Mouse (Mus musculus): ENCODE measurements around the gene Tmem131. TPM values are rescaled to one million over a fixed set of nuclear protein-coding genes. Genes with fewer than 3 reads are reported as not detected.
"Not testable (repeated sequence)": the region's sequence is repeated elsewhere in the genome, so short reads cannot be mapped to it uniquely, and the experiment has no call there.

The Tmem131 gene
- polyA plus RNA-seq, 1 experiment from 2014 or later = 11.1 TPM

DNA sequence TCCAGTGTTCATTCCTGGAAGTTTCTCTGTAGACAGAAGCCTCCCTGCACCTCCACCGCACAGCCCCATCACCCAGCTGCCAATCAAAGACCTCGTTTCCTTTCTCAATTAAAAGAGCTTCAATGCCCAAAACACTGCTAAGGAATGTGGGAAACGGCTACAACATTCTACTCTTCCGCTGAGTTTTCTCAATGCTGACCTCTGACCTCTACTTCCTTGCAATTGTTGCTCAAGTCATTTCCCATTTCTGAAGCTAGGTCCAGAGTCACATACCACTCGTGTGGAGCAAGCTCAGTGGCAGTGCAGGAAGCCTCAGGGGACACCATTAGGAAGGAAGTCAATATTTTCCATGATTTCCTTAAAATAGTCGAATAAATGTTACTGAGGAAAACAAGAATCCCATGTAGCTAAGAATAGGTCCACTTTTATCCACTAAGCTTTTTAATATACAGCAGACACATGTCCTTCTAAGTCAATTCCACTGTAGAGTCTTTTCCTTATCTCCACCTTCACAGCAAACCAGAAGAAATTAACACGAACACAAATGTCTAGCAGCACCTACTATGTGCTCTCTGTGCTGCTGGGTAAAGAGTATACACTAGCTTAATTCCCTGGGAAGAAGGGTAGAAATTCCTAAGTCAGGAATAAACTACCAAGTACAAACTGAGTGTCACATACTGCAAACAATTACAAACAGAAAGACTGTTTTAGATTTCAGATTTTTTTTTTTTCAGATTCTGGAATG is 28.8 kb downstream of the Tmem131 start:
- no peaks in the 10 kb centered on the region for H3K27me3 ChIP-seq (ENCODE audit: control insufficient read depth, insufficient read depth, low read depth, low read length)
- 28% methylated on average over 7 of the region's 7 CpGs for WGBS
- H3K4me2 ChIP-seq (ENCODE audit: low read depth, low read length) = no peak overlapping the region
- no peaks in the 10 kb centered on the region for H3K9me3 ChIP-seq (ENCODE audit: control insufficient read depth, low read length)
- H3K9ac ChIP-seq (ENCODE audit: low read length) = no peak overlapping the region
- peak; percentile 85 for ATAC-seq (ENCODE audit: low read depth)
- peaks cover 10% of the 10 kb centered on the region for H3K4me1 ChIP-seq (replicated peaks; ENCODE audit: control insufficient read depth, insufficient read depth, low read length)
- H3K27ac ChIP-seq (ENCODE audit: low read length) = peak overlapping the region; percentile 66
- H3K4me3 ChIP-seq (ENCODE audit: low read length) = no peak overlapping the region
- no peaks in the 10 kb centered on the region for H3K36me3 ChIP-seq (ENCODE audit: control insufficient read depth, insufficient read depth, low read length)

DNA sequence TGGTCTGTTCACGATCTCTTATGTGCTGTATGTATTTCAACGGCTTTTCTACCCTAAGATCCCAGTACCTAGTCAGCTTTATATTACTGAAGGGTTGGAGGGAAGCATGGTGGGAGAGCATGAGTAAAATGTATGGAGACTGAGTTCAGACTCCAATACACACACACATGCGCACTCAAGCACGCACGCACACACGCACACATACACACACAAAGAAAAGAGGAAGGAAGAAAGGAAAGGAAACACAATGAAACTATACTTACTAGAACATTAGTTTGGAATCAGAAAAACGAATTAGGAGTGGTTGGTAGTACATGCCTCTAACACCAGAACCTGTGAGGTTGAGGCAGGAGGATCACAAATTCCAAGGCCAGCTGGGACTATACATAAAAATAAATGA is 29.7 kb downstream of the Tmem131 start:
- WGBS = 78% methylated on average over 7 of the region's 7 CpGs

GRCm38 (mm10) chr1:36912239-36912638 is 31.2 kb downstream of the Tmem131 start:
- no peak overlapping the region for H3K4me3 ChIP-seq (ENCODE audit: low read length)
- H3K9ac ChIP-seq (ENCODE audit: low read length) = no peak overlapping the region
- H3K27me3 ChIP-seq (ENCODE audit: control insufficient read depth, insufficient read depth, low read depth, low read length) = no peaks in the 10 kb centered on the region
- no peaks in the 10 kb centered on the region for H3K9me3 ChIP-seq (ENCODE audit: control insufficient read depth, low read length)
- no peak for ATAC-seq (ENCODE audit: low read depth)
- no peaks in the 10 kb centered on the region for H3K36me3 ChIP-seq (ENCODE audit: control insufficient read depth, insufficient read depth, low read length)
- no peak overlapping the region for H3K27ac ChIP-seq (ENCODE audit: low read length)
- peaks cover 7% of the 10 kb centered on the region for H3K4me1 ChIP-seq (replicated peaks; ENCODE audit: control insufficient read depth, insufficient read depth, low read length)
- 93% methylated on average over 1 of the region's 1 CpGs for WGBS
- H3K4me2 ChIP-seq (ENCODE audit: low read depth, low read length) = no peak overlapping the region

More for the DNA sequence above, 29.7 kb downstream of the Tmem131 start:
- Histone ChIP-seq H3K27ac (ENCODE audit: low read length) (no peak overlapping the region), H3K4me2 (ENCODE audit: low read depth, low read length) (no peak overlapping the region), H3K4me1 (replicated peaks; ENCODE audit: control insufficient read depth, insufficient read depth, low read length) (peaks cover 7% of the 10 kb centered on the region), H3K36me3 (ENCODE audit: control insufficient read depth, insufficient read depth, low read length) (no peaks in the 10 kb centered on the region), H3K27me3 (ENCODE audit: control insufficient read depth, insufficient read depth, low read depth, low read length) (no peaks in the 10 kb centered on the region), H3K4me3 (ENCODE audit: low read length) (no peak overlapping the region), H3K9ac (ENCODE audit: low read length) (no peak overlapping the region), H3K9me3 (ENCODE audit: control insufficient read depth, low read length) (no peaks in the 10 kb centered on the region)
- ATAC-seq (ENCODE audit: low read depth) = no peak

- H3K27me3 ChIP-seq (ENCODE audit: control insufficient read depth, insufficient read depth, low read depth, low read length) = no peaks in the 10 kb centered on the region
- no peaks in the 10 kb centered on the region for H3K9me3 ChIP-seq (ENCODE audit: control insufficient read depth, low read length)
- H3K27ac ChIP-seq (ENCODE audit: low read length) = no peak overlapping the region
- 79% methylated on average over 3 of the region's 3 CpGs for WGBS
- H3K4me3 ChIP-seq (ENCODE audit: low read length) = no peak overlapping the region
- H3K4me2 ChIP-seq (ENCODE audit: low read depth, low read length) = no peak overlapping the region
- no peak for ATAC-seq (ENCODE audit: low read depth)
- H3K4me1 ChIP-seq (replicated peaks; ENCODE audit: control insufficient read depth, insufficient read depth, low read length) = peaks cover 7% of the 10 kb centered on the region
- no peaks in the 10 kb centered on the region for H3K36me3 ChIP-seq (ENCODE audit: control insufficient read depth, insufficient read depth, low read length)
- H3K9ac ChIP-seq (ENCODE audit: low read length) = no peak overlapping the region
These were observed 31.9 kb downstream of the Tmem131 start for GRCm38 (mm10) chr1:36911603-36912002.

DNA sequence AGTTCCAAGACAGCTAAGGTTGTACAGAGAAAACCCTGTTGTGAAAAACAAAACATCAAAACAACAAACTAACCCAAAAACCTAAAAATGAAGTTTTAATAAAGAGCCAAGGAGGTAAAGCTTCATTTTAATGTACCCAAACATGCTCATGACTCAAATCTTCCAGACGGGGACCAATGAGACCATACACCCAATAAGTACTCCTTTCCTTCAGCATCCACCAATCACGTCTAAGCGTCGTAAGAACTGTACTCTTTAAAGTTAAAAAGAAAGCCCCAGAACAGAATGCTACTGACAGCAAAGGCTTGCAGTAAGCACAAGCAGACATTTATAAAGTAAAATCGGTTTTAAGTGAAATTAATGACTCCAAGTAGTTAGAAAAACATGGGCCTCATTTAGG is 33.1 kb downstream of the Tmem131 start:
- no peaks in the 10 kb centered on the region for H3K27me3 ChIP-seq (ENCODE audit: control insufficient read depth, insufficient read depth, low read depth, low read length)
- ATAC-seq (ENCODE audit: low read depth) = no peak
- H3K9ac ChIP-seq (ENCODE audit: low read length) = no peak overlapping the region
- H3K4me1 ChIP-seq (replicated peaks; ENCODE audit: control insufficient read depth, insufficient read depth, low read length) = peaks cover 7% of the 10 kb centered on the region
- 88% methylated on average over 5 of the region's 5 CpGs for WGBS
- H3K4me3 ChIP-seq (ENCODE audit: low read length) = no peak overlapping the region
- no peaks in the 10 kb centered on the region for H3K9me3 ChIP-seq (ENCODE audit: control insufficient read depth, low read length)
- H3K36me3 ChIP-seq (ENCODE audit: control insufficient read depth, insufficient read depth, low read length) = no peaks in the 10 kb centered on the region
- H3K27ac ChIP-seq (ENCODE audit: low read length) = no peak overlapping the region
- no peak overlapping the region for H3K4me2 ChIP-seq (ENCODE audit: low read depth, low read length)

DNA sequence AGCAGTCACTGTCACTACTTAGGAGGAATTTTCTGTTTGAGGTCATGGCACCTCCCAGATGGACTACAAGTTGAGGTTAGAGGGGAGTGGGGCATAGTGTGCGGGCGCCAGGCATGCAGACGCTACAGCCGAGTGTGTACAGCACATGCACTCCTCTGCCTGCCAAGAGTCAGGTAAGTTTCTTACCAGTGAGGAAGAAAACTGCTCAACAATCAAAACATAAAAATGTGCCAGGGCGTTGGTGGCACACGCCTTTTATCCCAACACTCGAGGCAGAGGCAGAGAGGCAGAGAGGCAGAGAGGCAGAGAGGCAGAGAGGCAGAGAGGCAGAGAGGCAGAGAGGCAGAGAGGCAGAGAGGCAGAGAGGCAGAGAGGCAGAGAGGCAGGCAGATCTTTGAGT is 33.5 kb downstream of the Tmem131 start:
- not testable (repeated sequence) for H3K9ac ChIP-seq (ENCODE audit: low read length); H3K9me3 ChIP-seq (ENCODE audit: control insufficient read depth, low read length); H3K4me3 ChIP-seq (ENCODE audit: low read length); H3K27ac ChIP-seq (ENCODE audit: low read length); H3K36me3 ChIP-seq (ENCODE audit: control insufficient read depth, insufficient read depth, low read length); ATAC-seq (ENCODE audit: low read depth); H3K4me2 ChIP-seq (ENCODE audit: low read depth, low read length); H3K27me3 ChIP-seq (ENCODE audit: control insufficient read depth, insufficient read depth, low read depth, low read length)
- WGBS = 72% methylated on average over 7 of the region's 7 CpGs
- peaks cover 11% of the 10 kb centered on the region for H3K4me1 ChIP-seq (replicated peaks; ENCODE audit: control insufficient read depth, insufficient read depth, low read length)

DNA sequence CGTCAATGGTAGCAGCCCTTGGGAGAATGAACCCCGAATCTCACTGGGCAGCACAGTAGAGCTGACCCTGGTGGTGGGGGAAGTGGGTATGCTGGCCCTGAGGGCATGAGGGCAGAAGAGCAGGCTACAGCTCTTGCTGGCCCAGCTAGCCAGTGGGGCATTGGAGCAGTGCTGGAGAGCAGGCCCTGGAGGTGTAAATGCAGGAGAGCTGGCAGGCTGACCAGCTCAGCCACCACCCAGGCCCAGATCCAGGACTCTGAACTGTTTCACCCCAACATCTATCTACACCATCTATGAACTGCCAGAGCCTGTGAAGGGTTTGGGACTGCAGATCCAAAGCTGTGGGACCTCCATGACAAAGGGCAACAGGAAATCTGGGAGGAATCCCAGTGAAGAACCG is 38.2 kb downstream of the Tmem131 start:
- Histone ChIP-seq H3K36me3 (ENCODE audit: control insufficient read depth, insufficient read depth, low read length) (no peaks in the 10 kb centered on the region), H3K27me3 (ENCODE audit: control insufficient read depth, insufficient read depth, low read depth, low read length) (no peaks in the 10 kb centered on the region), H3K4me3 (ENCODE audit: low read length) (no peak overlapping the region), H3K4me1 (replicated peaks; ENCODE audit: control insufficient read depth, insufficient read depth, low read length) (peaks cover 13% of the 10 kb centered on the region), H3K27ac (ENCODE audit: low read length) (no peak overlapping the region), H3K9me3 (ENCODE audit: control insufficient read depth, low read length) (no peaks in the 10 kb centered on the region), H3K4me2 (ENCODE audit: low read depth, low read length) (no peak overlapping the region), H3K9ac (ENCODE audit: low read length) (no peak overlapping the region)
- ATAC-seq (ENCODE audit: low read depth) = no peak
- WGBS = 70% methylated on average over 3 of the region's 3 CpGs

DNA sequence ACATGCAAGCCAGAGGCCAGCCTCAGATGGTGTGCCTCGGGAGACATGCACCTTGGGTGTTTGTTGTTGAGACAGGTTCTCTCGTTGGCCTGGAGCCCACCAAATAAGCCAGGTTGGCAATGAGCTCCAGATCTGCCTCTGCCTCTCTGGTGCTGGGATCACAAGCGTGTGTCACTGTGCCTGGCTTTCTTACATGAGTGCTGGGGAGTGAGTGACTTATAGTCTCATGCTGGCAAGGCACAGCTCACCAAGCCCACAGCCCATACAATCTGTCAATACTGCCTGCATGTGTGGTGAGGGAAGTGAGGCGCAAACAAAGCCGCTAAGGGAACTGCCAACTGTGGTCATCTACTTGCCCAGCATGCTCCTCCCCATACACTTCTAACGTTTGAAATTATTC is 39.0 kb downstream of the Tmem131 start:
- ATAC-seq (ENCODE audit: low read depth) = peak; percentile 45; the same call in 1 of the 2 replicates
- Histone ChIP-seq H3K36me3 (ENCODE audit: control insufficient read depth, insufficient read depth, low read length) (no peaks in the 10 kb centered on the region), H3K9ac (ENCODE audit: low read length) (no peak overlapping the region), H3K4me3 (ENCODE audit: low read length) (no peak overlapping the region), H3K27me3 (ENCODE audit: control insufficient read depth, insufficient read depth, low read depth, low read length) (no peaks in the 10 kb centered on the region), H3K4me2 (ENCODE audit: low read depth, low read length) (no peak overlapping the region), H3K9me3 (ENCODE audit: control insufficient read depth, low read length) (no peaks in the 10 kb centered on the region), H3K4me1 (replicated peaks; ENCODE audit: control insufficient read depth, insufficient read depth, low read length) (peaks cover 13% of the 10 kb centered on the region), H3K27ac (ENCODE audit: low read length) (no peak overlapping the region)
- WGBS = 50% methylated on average over 6 of the region's 6 CpGs

DNA sequence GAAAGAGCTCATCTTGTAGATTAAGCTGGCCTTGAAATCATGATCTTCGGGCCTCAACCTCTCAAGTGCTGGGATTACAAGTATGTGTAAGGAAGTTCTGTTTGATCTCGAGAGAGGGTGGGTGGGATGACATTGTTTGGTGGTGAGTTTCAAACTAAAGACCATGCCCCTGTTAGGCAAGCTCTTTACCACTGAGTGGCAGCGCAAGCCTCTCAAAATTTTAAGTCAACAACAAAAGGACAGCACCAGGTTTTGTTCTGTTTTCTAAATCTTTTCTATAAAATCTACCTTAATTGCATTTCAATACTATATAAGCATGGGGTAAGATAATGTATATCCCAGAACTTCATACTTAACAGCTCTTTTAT is 39.4 kb downstream of the Tmem131 start:
- H3K9ac ChIP-seq (ENCODE audit: low read length) = no peak overlapping the region
- no peaks in the 10 kb centered on the region for H3K27me3 ChIP-seq (ENCODE audit: control insufficient read depth, insufficient read depth, low read depth, low read length)
- H3K4me1 ChIP-seq (replicated peaks; ENCODE audit: control insufficient read depth, insufficient read depth, low read length) = peaks cover 13% of the 10 kb centered on the region
- H3K36me3 ChIP-seq (ENCODE audit: control insufficient read depth, insufficient read depth, low read length) = no peaks in the 10 kb centered on the region
- H3K4me3 ChIP-seq (ENCODE audit: low read length) = no peak overlapping the region
- ATAC-seq (ENCODE audit: low read depth) = peak; percentile 43; the same call in 1 of the 2 replicates
- H3K27ac ChIP-seq (ENCODE audit: low read length) = no peak overlapping the region
- H3K9me3 ChIP-seq (ENCODE audit: control insufficient read depth, low read length) = no peaks in the 10 kb centered on the region
- WGBS = 35% methylated on average over 3 of the region's 3 CpGs
- no peak overlapping the region for H3K4me2 ChIP-seq (ENCODE audit: low read depth, low read length)
